Comparison of ENCODE assay signal across 11 mouse cellular contexts in genomic region chr12:31895095-31895734, GRCm38 (mm10). TPM values are rescaled to one million over a fixed set of nuclear protein-coding genes. Genes with fewer than 3 reads are reported as not detected.
DNase-seq lines count a peak whose midpoint lies in the region; ATAC-seq and TF ChIP-seq lines count a peak whose summit lies in the region.
"Had no signal": no experiment of that assay in that cellular context is flagged by ENCODE, and none has a peak within 500 bp of the region (broad histone marks: within the 10 kb centered on the region; RNA-seq: fewer than 3 reads in every experiment).

No protein-coding gene starts in this region.

- 0 out of 2 replicates have a peak overlapping the region, but pooled peaks have one; percentile 22 for H3K9ac ChIP-seq in forebrain, embryonic 16.5 days (replicated peaks; ENCODE audit: low read depth, low read length)
- no peak overlapping the region for H3K9ac ChIP-seq in midbrain, embryonic 13.5 days (replicated peaks)
- H3K9ac ChIP-seq: liver, embryonic 14.5 days had no signal

- no peak for TF ChIP-seq CTCF in gastrocnemius, adult 2 months (IDR thresholded peaks at IDR 0.05)
- TF ChIP-seq CTCF in brain, embryonic 14.5 days (IDR thresholded peaks at IDR 0.05; ENCODE audit: borderline replicate concordance, extremely low read depth, insufficient read depth, insufficient read length): no peak

- H3K4me2 ChIP-seq in forebrain, embryonic 16.5 days (ENCODE audit: low read length): no peak overlapping the region
- H3K4me2 ChIP-seq in midbrain, embryonic 13.5 days (replicated peaks): no peak overlapping the region

- no peaks in the 10 kb centered on the region for H3K9me3 ChIP-seq in forebrain, embryonic 16.5 days (ENCODE audit: control insufficient read depth, low read length)
- no peaks in the 10 kb centered on the region for H3K9me3 ChIP-seq in midbrain, embryonic 13.5 days

- H3K4me1 ChIP-seq in forebrain, embryonic 16.5 days (replicated peaks; ENCODE audit: control insufficient read depth, insufficient read depth, low read length): peaks cover 23% of the 10 kb centered on the region
- peaks cover 36% of the 10 kb centered on the region for H3K4me1 ChIP-seq in midbrain, embryonic 13.5 days (replicated peaks)

- WGBS in forebrain, embryonic 16.5 days: 32% methylated on average over 8 of the region's 8 CpGs
- 20% methylated on average over 8 of the region's 8 CpGs for WGBS in midbrain, embryonic 13.5 days

- peak overlapping the region; percentile 32 for H3K4me3 ChIP-seq in gastrocnemius, adult 2 months
- H3K4me3 ChIP-seq in forebrain, embryonic 16.5 days (replicated peaks; ENCODE audit: low read length): no peak overlapping the region
- no peak overlapping the region for H3K4me3 ChIP-seq in midbrain, embryonic 13.5 days (replicated peaks)

- intact Hi-C loops in gastrocnemius, adult 2 months (cut with DNase I): no loop called here
- intact Hi-C loops in gastrocnemius, postnatal 36 days (cut with DNase I): no loop called here

- DNase-seq in gastrocnemius, adult 2 months: no peak
- no peak for DNase-seq in gastrocnemius, postnatal 36 days
- peak; percentile 49 for DNase-seq in brain, embryonic 14.5 days (ENCODE audit: low read depth)
- DNase-seq in frontal cortex, adult 2 months (ENCODE audit: extremely low spot score in 1 of 2, low spot score in 1 of 2): no peak
- DNase-seq: kidney, adult 2 months had no signal

- peak; percentile 55; the same call in 1 of the 2 replicates for ATAC-seq in forebrain, embryonic 16.5 days
- peak; percentile 77 for ATAC-seq in midbrain, embryonic 13.5 days
- ATAC-seq in activated CD4-positive, CD25-positive, alpha-beta regulatory T cell, adult 4 months: no peak
- ATAC-seq in megakaryocyte-erythroid progenitor cell, adult 5-6 weeks (replicated peaks; ENCODE audit: low FRiP score, low TSS enrichment, poor library complexity, severe bottlenecking): no peak
- ATAC-seq: CD4-positive, CD25-positive, alpha-beta regulatory T cell, adult 4 months had no signal

- no peaks in the 10 kb centered on the region for H3K36me3 ChIP-seq in forebrain, embryonic 16.5 days (ENCODE audit: control insufficient read depth, insufficient read depth)
- H3K36me3 ChIP-seq in midbrain, embryonic 13.5 days: 0 out of 2 replicates have a peak, but pooled peaks cover 2% of the 10 kb centered on the region

- no peaks in the 10 kb centered on the region for H3K27me3 ChIP-seq in forebrain, embryonic 16.5 days (replicated peaks; ENCODE audit: control insufficient read depth, insufficient read depth, low read length)
- H3K27me3 ChIP-seq in midbrain, embryonic 13.5 days: no peaks in the 10 kb centered on the region

- no peak for TF ChIP-seq POLR2A in brain, embryonic 14.5 days (IDR thresholded peaks at IDR 0.05; ENCODE audit: borderline replicate concordance, extremely low read depth, insufficient read depth, insufficient read length, poor library complexity, severe bottlenecking)

- peak overlapping the region; percentile 71 for H3K27ac ChIP-seq in gastrocnemius, adult 2 months
- no peak overlapping the region for H3K27ac ChIP-seq in forebrain, embryonic 16.5 days (ENCODE audit: low read length)
- H3K27ac ChIP-seq in midbrain, embryonic 13.5 days: peak overlapping the region; percentile 75
- H3K27ac ChIP-seq: liver, embryonic 14.5 days had no signal

RNA-seq across cellular contexts. Expression of gene Hbp1, which starts 55.1 kb away (rescaled TPM):
- total RNA-seq in gastrocnemius, adult 2 months (2021): 10 to 100 TPM; 60.3 to 74.6 TPM
- total RNA-seq in gastrocnemius, postnatal 36 days (2021): 10 to 100 TPM; 58.2 to 68.0 TPM
- polyA plus RNA-seq in brain, embryonic 14.5 days (2012; rRNA removed): 54.3 and 85.8 TPM in 2 replicates
- 83.3 and 96.3 TPM in 2 replicates for polyA plus RNA-seq in forebrain, embryonic 16.5 days (2015; fragmentation: Nextera tagmentation; extraction: Ambion mirVana)
- 70.4 and 78.0 TPM in 2 replicates for polyA plus RNA-seq in midbrain, embryonic 13.5 days (2015; fragmentation: Nextera tagmentation; extraction: Ambion mirVana)
- 100 to 1,000 TPM in 1 of 2 experiments, 10 to 100 TPM in 1; 96.5 to 144 TPM for polyA plus RNA-seq in activated CD4-positive, CD25-positive, alpha-beta regulatory T cell, adult 4 months (2017; shearing (Covaris generic))
- 34.8 and 37.9 TPM in 2 replicates for total RNA-seq in megakaryocyte-erythroid progenitor cell, adult 5-6 weeks (2014; fragmentation: Nextera tagmentation)
- 39.8 and 50.5 TPM in 2 replicates for total RNA-seq in megakaryocyte-erythroid progenitor cell, adult 5-6 weeks (2017)
- polyA plus RNA-seq in frontal cortex, adult 2 months (2012; rRNA removed): 42.6 and 43.3 TPM in 2 replicates

Comparison
In these comparisons a context has a peak if more than half of its experiments do, and no peak if none do; other contexts are left out.
1. ATAC-seq: peak in forebrain, embryonic 16.5 days (single experiment) and midbrain, embryonic 13.5 days (single experiment); none in activated CD4-positive, CD25-positive, alpha-beta regulatory T cell, adult 4 months (single experiment) and megakaryocyte-erythroid progenitor cell, adult 5-6 weeks (single experiment).